Mouse (Mus musculus) ES-Bruce4 (cell line): ENCODE results near the gene Nmur1. TPM values are rescaled to one million over a fixed set of nuclear protein-coding genes. Genes with fewer than 3 reads are reported as not detected.

Experiments
- H3K27ac ChIP-seq: 2 replicates; pipeline ENCODE4 v1.5.1; 2012; ENCODE audit warnings: low read length, inconsistent platforms; ENCODE audit not compliant: insufficient read depth
- H3K27me3 ChIP-seq: 2 replicates; pipeline ENCODE4 v1.6.1; 2012; ENCODE audit warnings: mild to moderate bottlenecking, low read length, inconsistent platforms; ENCODE audit not compliant: control insufficient read depth, poor library complexity, insufficient read depth, severe bottlenecking
- H3K36me3 ChIP-seq: 2 replicates; pipeline ENCODE4 v1.6.1; 2012; ENCODE audit warnings: inconsistent platforms, mild to moderate bottlenecking, low read length, moderate library complexity; ENCODE audit not compliant: control insufficient read depth, poor library complexity, insufficient read depth, severe bottlenecking
- H3K4me1 ChIP-seq: one replicate; pipeline ENCODE4 v1.8.1; 2011; ENCODE audit warnings: low read length; ENCODE audit not compliant: control insufficient read depth, insufficient read depth
- H3K4me3 ChIP-seq: 2 replicates; pipeline ENCODE4 v1.5.1; 2011; ENCODE audit warnings: low read depth, mild to moderate bottlenecking, low read length
- H3K9ac ChIP-seq: 2 replicates; pipeline ENCODE4 v1.6.1; 2012; ENCODE audit warnings: low read depth, mild to moderate bottlenecking, inconsistent platforms; ENCODE audit not compliant: poor library complexity, severe bottlenecking
- H3K9me3 ChIP-seq: replicated peaks from 2 replicates; pipeline ENCODE4 v1.6.1; 2012; ENCODE audit warnings: mild to moderate bottlenecking, low read length, inconsistent platforms; ENCODE audit not compliant: control insufficient read depth, poor library complexity, insufficient read depth, severe bottlenecking
- CTCF ChIP-seq: IDR thresholded peaks from one replicate; pipeline ENCODE4 v1.8.1; 2011; ENCODE audit warnings: low read depth, low read length
- EP300 ChIP-seq: IDR thresholded peaks from 2 replicates; pipeline ENCODE4 v1.6.1; 2011; ENCODE audit warnings: low read depth, low read length; ENCODE audit not compliant: insufficient read depth
- POLR2A ChIP-seq: IDR thresholded peaks from one replicate; pipeline ENCODE4 v1.8.1; 2011; ENCODE audit warnings: low read length; ENCODE audit not compliant: insufficient read depth
- polyA plus RNA-seq: library from polyadenylated mRNA; stranded (reverse); fragments of >200 nt; gene quantifications from 2 replicates; pipeline ENCODE4 v1.2.4, GENCODE M21; 2011; ENCODE audit warnings: low read depth; ENCODE audit not compliant: missing spikeins, insufficient read depth, insufficient read length

Gene Nmur1
- polyA plus RNA-seq, 1 experiment: not detected

GRCm38 (mm10) chr1:86378662-86379061 is 47.4 kb downstream of the Nmur1 start:
- Histone ChIP-seq H3K36me3 (no peaks in the 10 kb centered on the region), H3K27me3 (no peaks in the 10 kb centered on the region), H3K27ac (no peak overlapping the region), H3K4me3 (no peak overlapping the region), H3K9me3 (no peaks in the 10 kb centered on the region), H3K4me1 (no peaks in the 10 kb centered on the region), H3K9ac (no peak overlapping the region)
- TF ChIP-seq CTCF: no peak
- no peak for TF ChIP-seq POLR2A
- no peak for TF ChIP-seq EP300

GRCm38 (mm10) chr1:86376354-86376753 is 49.7 kb downstream of the Nmur1 start:
- H3K27ac ChIP-seq: no peak overlapping the region
- no peaks in the 10 kb centered on the region for H3K36me3 ChIP-seq
- no peaks in the 10 kb centered on the region for H3K27me3 ChIP-seq
- no peak overlapping the region for H3K9ac ChIP-seq
- H3K4me1 ChIP-seq: no peaks in the 10 kb centered on the region
- no peak for TF ChIP-seq CTCF
- no peak for TF ChIP-seq POLR2A
- TF ChIP-seq EP300: no peak
- H3K9me3 ChIP-seq: no peaks in the 10 kb centered on the region
- H3K4me3 ChIP-seq: no peak overlapping the region

- Histone ChIP-seq H3K9ac (no peak overlapping the region), H3K9me3 (no peaks in the 10 kb centered on the region), H3K4me1 (no peaks in the 10 kb centered on the region), H3K36me3 (no peaks in the 10 kb centered on the region), H3K27ac (no peak overlapping the region), H3K27me3 (no peaks in the 10 kb centered on the region), H3K4me3 (no peak overlapping the region)
- TF ChIP-seq CTCF (peak; percentile 87), POLR2A (no peak), EP300 (no peak)
These were observed 54.0 kb downstream of the Nmur1 start for GRCm38 (mm10) chr1:86371997-86372396.

- H3K36me3 ChIP-seq: no peaks in the 10 kb centered on the region
- no peaks in the 10 kb centered on the region for H3K4me1 ChIP-seq
- no peaks in the 10 kb centered on the region for H3K9me3 ChIP-seq
- no peaks in the 10 kb centered on the region for H3K27me3 ChIP-seq
- H3K9ac ChIP-seq: no peak overlapping the region
- TF ChIP-seq POLR2A (no peak), CTCF (no peak), EP300 (no peak)
- H3K4me3 ChIP-seq: no peak overlapping the region
- no peak overlapping the region for H3K27ac ChIP-seq
These were observed 57.9 kb downstream of the Nmur1 start for GRCm38 (mm10) chr1:86368086-86368485.

GRCm38 (mm10) chr1:86363671-86364070 is 62.4 kb downstream of the Nmur1 start:
- no peaks in the 10 kb centered on the region for H3K36me3 ChIP-seq
- no peaks in the 10 kb centered on the region for H3K4me1 ChIP-seq
- TF ChIP-seq EP300 (no peak), CTCF (peak; percentile 6)
- no peak overlapping the region for H3K9ac ChIP-seq
- no peaks in the 10 kb centered on the region for H3K27me3 ChIP-seq
- H3K4me3 ChIP-seq: no peak overlapping the region
- H3K9me3 ChIP-seq: no peaks in the 10 kb centered on the region
- H3K27ac ChIP-seq: peak overlapping the region; percentile 20; the same call in 1 of the 2 replicates

- H3K4me1 ChIP-seq: no peaks in the 10 kb centered on the region
- H3K9me3 ChIP-seq: no peaks in the 10 kb centered on the region
- peaks cover 12% of the 10 kb centered on the region for H3K36me3 ChIP-seq
- no peak overlapping the region for H3K9ac ChIP-seq
- no peaks in the 10 kb centered on the region for H3K27me3 ChIP-seq
- TF ChIP-seq POLR2A (no peak), EP300 (no peak), CTCF (no peak)
- H3K27ac ChIP-seq: no peak overlapping the region
- H3K4me3 ChIP-seq: no peak overlapping the region
These were observed 64.0 kb downstream of the Nmur1 start for GRCm38 (mm10) chr1:86361852-86362615.
